Mouse (Mus musculus) CH12.LX (cell line): ENCODE measurements at regions not wholly inside any gene's neighbourhood (a gene's known extent, or its start where the extent isn't known, plus 50 kb on each side); places are given as distances from the start of the nearest gene placed in this dataset.

Experiments used
- DNase-seq: peaks from one replicate; pipeline ENCODE4 v3.0.0-alpha.2; 2013; ENCODE audit errors: extremely low read depth
- H3K27ac ChIP-seq: 2 replicates; pipeline ENCODE4 v1.5.1; 2012; ENCODE audit warnings: low read depth, mild to moderate bottlenecking, control low read depth, moderate library complexity; ENCODE audit not compliant: insufficient read depth
- H3K27me3 ChIP-seq: replicated peaks from 2 replicates; pipeline ENCODE3; 2012; ENCODE audit warnings: inconsistent platforms
- H3K36me3 ChIP-seq, 2 experiments: replicated peaks in 1 of 2; 2 replicates each; pipeline versions ENCODE3 to v1.6.1; 2012; ENCODE audit warnings: inconsistent platforms in 1 of 2, low read length in 1 of 2, mild to moderate bottlenecking in 1 of 2, mixed read lengths in 1 of 2, moderate library complexity in 1 of 2; ENCODE audit not compliant: control insufficient read depth in 1 of 2, insufficient read depth in 1 of 2
- H3K4me1 ChIP-seq, 2 experiments: 2 replicates each; pipeline ENCODE4 v1.6.1; 2012; ENCODE audit warnings: inconsistent platforms in 1 of 2, moderate library complexity in 1 of 2; ENCODE audit not compliant: insufficient read depth in 2 of 2, control insufficient read depth in 1 of 2
- H3K4me2 ChIP-seq: 2 replicates; pipeline ENCODE4 v1.6.1; 2012; ENCODE audit warnings: low read depth, mild to moderate bottlenecking, control low read depth; ENCODE audit not compliant: poor library complexity, insufficient read depth, severe bottlenecking
- H3K4me3 ChIP-seq, 3 experiments: fragments of 150-350 bp in 1 of 3; sonication (generic) in 1 of 3; replicated peaks in 1 of 3; 2 replicates each; pipeline versions ENCODE3 to v1.5.1; 2011 to 2012; ENCODE audit warnings: low read depth in 2 of 3, low read length in 2 of 3, mild to moderate bottlenecking in 2 of 3, moderate library complexity in 2 of 3, control low read depth in 1 of 3, improper control_type of control experiment in 1 of 3, inconsistent platforms in 1 of 3, mixed read lengths in 1 of 3; ENCODE audit not compliant: poor library complexity in 1 of 3
- H3K79me2 ChIP-seq: replicated peaks from 2 replicates; pipeline ENCODE4 v1.6.1; 2012; ENCODE audit warnings: mild to moderate bottlenecking, moderate library complexity; ENCODE audit not compliant: control insufficient read depth, poor library complexity, insufficient read depth, severe bottlenecking; ENCODE audit errors: extremely low read depth
- H3K9ac ChIP-seq: 2 replicates; pipeline ENCODE4 v1.6.1; 2012; ENCODE audit warnings: low read depth, mild to moderate bottlenecking, control low read depth, moderate library complexity; ENCODE audit not compliant: insufficient read depth
- H3K9me3 ChIP-seq: replicated peaks from 2 replicates; pipeline ENCODE3; 2012; ENCODE audit warnings: low read length, inconsistent platforms, mixed read lengths
- CHD1 ChIP-seq: IDR thresholded peaks from 2 replicates; pipeline ENCODE4 v1.6.1; 2012; ENCODE audit warnings: low read depth, low read length, improper control_type of control experiment, inconsistent platforms
- CHD2 ChIP-seq: IDR thresholded peaks from 2 replicates; pipeline ENCODE4 v1.6.1; 2011; ENCODE audit warnings: low read length, improper control_type of control experiment
- CTCF ChIP-seq, 2 experiments: IDR thresholded peaks in 1 of 2; conservative IDR thresholded peaks in 1 of 2; 2 replicates each; pipeline ENCODE4 v1.5.1; 2011 to 2012; ENCODE audit warnings: low read depth in 2 of 2, low read length in 2 of 2, improper control_type of control experiment in 1 of 2, inconsistent platforms in 1 of 2, mild to moderate bottlenecking in 1 of 2, moderate library complexity in 1 of 2
- EP300 ChIP-seq: IDR thresholded peaks from 2 replicates; pipeline ENCODE4 v1.6.1; 2011; ENCODE audit warnings: low read length, improper control_type of control experiment
- HCFC1 ChIP-seq: IDR thresholded peaks from 2 replicates; pipeline ENCODE4 v1.6.1; 2012; ENCODE audit warnings: low read depth, mild to moderate bottlenecking, inconsistent platforms, low read length, improper control_type of control experiment
- JUN ChIP-seq: IDR thresholded peaks from 2 replicates; pipeline ENCODE4 v1.6.1; 2011; ENCODE audit warnings: low read depth, mild to moderate bottlenecking, low read length, improper control_type of control experiment, moderate library complexity; ENCODE audit not compliant: insufficient read depth
- KAT2A ChIP-seq: IDR thresholded peaks from 2 replicates; pipeline ENCODE4 v1.6.1; 2012; ENCODE audit warnings: low read length, improper control_type of control experiment, inconsistent platforms; ENCODE audit not compliant: insufficient replicate concordance
- MAFK ChIP-seq: IDR thresholded peaks from 2 replicates; pipeline ENCODE4 v1.6.1; 2011; ENCODE audit warnings: low read length, improper control_type of control experiment; ENCODE audit not compliant: insufficient replicate concordance
- MAX ChIP-seq: IDR thresholded peaks from 2 replicates; pipeline ENCODE4 v1.6.1; 2011; ENCODE audit warnings: low read length, improper control_type of control experiment
- MXI1 ChIP-seq: IDR thresholded peaks from 2 replicates; pipeline ENCODE4 v1.6.1; 2011; ENCODE audit warnings: mild to moderate bottlenecking, low read depth, low read length, improper control_type of control experiment
- MYC ChIP-seq: IDR thresholded peaks from 2 replicates; pipeline ENCODE4 v1.6.1; 2011; ENCODE audit warnings: low read depth, mild to moderate bottlenecking, improper control_type of control experiment, low read length
- NELFE ChIP-seq: IDR thresholded peaks from 2 replicates; pipeline ENCODE4 v1.6.1; 2011; ENCODE audit warnings: low read depth, low read length, improper control_type of control experiment
- NRF1 ChIP-seq: IDR thresholded peaks from 2 replicates; pipeline ENCODE4 v1.6.1; 2014; ENCODE audit warnings: low read depth, mild to moderate bottlenecking, inconsistent platforms, low read length, improper control_type of control experiment, moderate library complexity
- POLR2AphosphoS2 ChIP-seq: IDR thresholded peaks from 2 replicates; pipeline ENCODE4 v1.6.1; 2011; ENCODE audit warnings: low read depth, low read length, improper control_type of control experiment
- RAD21 ChIP-seq: IDR thresholded peaks from 2 replicates; pipeline ENCODE4 v1.6.1; 2011; ENCODE audit warnings: low read depth, mild to moderate bottlenecking, low read length, improper control_type of control experiment, moderate library complexity
- SIN3A ChIP-seq: IDR thresholded peaks from 2 replicates; pipeline ENCODE4 v1.6.1; 2012; ENCODE audit warnings: low read length, improper control_type of control experiment, inconsistent platforms
- SMC3 ChIP-seq: IDR thresholded peaks from 2 replicates; pipeline ENCODE4 v1.6.1; 2011; ENCODE audit warnings: low read depth, low read length, improper control_type of control experiment
- TBP ChIP-seq: conservative IDR thresholded peaks from 2 replicates; pipeline ENCODE4 v1.6.1; 2011; ENCODE audit warnings: low read depth, low read length, improper control_type of control experiment
- USF2 ChIP-seq: conservative IDR thresholded peaks from 2 replicates; pipeline ENCODE4 v1.6.1; 2011; ENCODE audit warnings: low read depth, low read length, improper control_type of control experiment
- ZC3H11A ChIP-seq: IDR thresholded peaks from 2 replicates; pipeline ENCODE4 v1.6.1; 2012; ENCODE audit warnings: low read depth, mild to moderate bottlenecking, inconsistent platforms, low read length, improper control_type of control experiment
- ZKSCAN1 ChIP-seq: IDR thresholded peaks from 2 replicates; pipeline ENCODE4 v1.6.1; 2012; ENCODE audit warnings: low read depth, inconsistent platforms, low read length, improper control_type of control experiment, borderline replicate concordance
- ZNF384 ChIP-seq: IDR thresholded peaks from 2 replicates; pipeline ENCODE4 v1.6.1; 2012; ENCODE audit warnings: low read depth, low read length, improper control_type of control experiment, inconsistent platforms
- dilution Hi-C: fragments of 300-500 bp; cut with MboI; formaldehyde crosslinking; loops from 2 replicates; pipeline ENCODE4 v1.14.3; 2020; ENCODE audit warnings: low sequenced_read_pairs; ENCODE audit not compliant: extremely low pct_unique_long_range_greater_than_20kb, extremely low pct_ligation_motif_present
- in situ Hi-C: fragments of 300-500 bp; cut with MboI; formaldehyde crosslinking; loops from 3 replicates; pipeline ENCODE4 v1.14.3; 2019; ENCODE audit warnings: low sequenced_read_pairs, low pct_ligation_motif_present, low pct_unique_long_range_greater_than_20kb, mixed read lengths

GRCm38 (mm10) chr1:168676418-168677413, 244.6 kb upstream of the Pbx1 start:
- Histone ChIP-seq H3K4me2 (no peak overlapping the region), H3K9ac (no peak overlapping the region), H3K27ac (no peak overlapping the region), H3K9me3 (peaks cover 48% of the 10 kb centered on the region), H3K4me1 (no peaks in the 10 kb centered on the region), H3K4me3 (no peak overlapping the region), H3K36me3 (no peaks in the 10 kb centered on the region), H3K27me3 (no peaks in the 10 kb centered on the region), H3K79me2 (no peaks in the 10 kb centered on the region)
- DNase-seq, result no peak
- in situ Hi-C loops, result no loop called here
- dilution Hi-C loops, result no loop called here
- TF ChIP-seq EP300 (no peak), NRF1 (no peak), SMC3 (no peak), ZC3H11A (no peak), NELFE (no peak), POLR2AphosphoS2 (no peak), CHD1 (no peak), CHD2 (no peak), USF2 (no peak), SIN3A (no peak), ZNF384 (no peak), JUN (no peak), CTCF (conservative IDR thresholded peaks at IDR 0.05 in 1 of 2, IDR thresholded peaks at IDR 0.05 in 1 of 2; ENCODE audit: low read depth in 2 of 2, low read length in 2 of 2) (no peak)

GRCm38 (mm10) chr1:168675741-168676140, 243.7 kb upstream of the Pbx1 start:
- no peak overlapping the region for H3K9ac ChIP-seq
- H3K79me2 ChIP-seq, result no peaks in the 10 kb centered on the region
- H3K27me3 ChIP-seq, result no peaks in the 10 kb centered on the region
- H3K4me2 ChIP-seq, result no peak overlapping the region
- no peak for DNase-seq
- no peak overlapping the region for H3K27ac ChIP-seq
- H3K36me3 ChIP-seq, result no peaks in the 10 kb centered on the region
- H3K4me1 ChIP-seq, result no peaks in the 10 kb centered on the region
- H3K4me3 ChIP-seq, result no peak overlapping the region
- in situ Hi-C loops, result no loop called here
- TF ChIP-seq KAT2A, result no peak
- no peak for TF ChIP-seq MAX
- TF ChIP-seq MXI1, result no peak
- TF ChIP-seq NELFE, result no peak
- no peak for TF ChIP-seq NRF1
- TF ChIP-seq USF2, result no peak
- TF ChIP-seq EP300, result no peak
- no peak for TF ChIP-seq MAFK
- TF ChIP-seq HCFC1, result no peak
- no peak for TF ChIP-seq ZKSCAN1
- no peak for TF ChIP-seq RAD21
- TF ChIP-seq JUN, result no peak
- no peak for TF ChIP-seq TBP
- TF ChIP-seq MYC, result no peak
- H3K9me3 ChIP-seq, result peaks cover 47% of the 10 kb centered on the region
- dilution Hi-C loops, result no loop called here
